Mouse (Mus musculus) midbrain, postnatal 0 days (tissue): ENCODE results near the gene Dlgap1. TPM values are rescaled to one million over a fixed set of nuclear protein-coding genes. Genes with fewer than 3 reads are reported as not detected.

Experiments
- ATAC-seq: fragments of 200-750 bp; cut with Nextera tagmentation; 2 replicates; pipeline ENCODE4 v1.8.0; 2017; ENCODE audit warnings: moderate number of reproducible peaks, mild to moderate bottlenecking, moderate TSS enrichment, moderate library complexity; ENCODE audit not compliant: low FRiP score
- DNase-seq: peaks from one replicate; pipeline ENCODE4 v3.0.0-alpha.2; 2015; ENCODE audit warnings: low spot score
- H3K27ac ChIP-seq: fragments of 300-500 bp; sonication (generic); 2 replicates; pipeline ENCODE4 v1.5.1; 2014; ENCODE audit warnings: low read depth, mild to moderate bottlenecking, low read length, mixed read lengths
- H3K27me3 ChIP-seq: fragments of 300-500 bp; sonication (generic); 2 replicates; pipeline ENCODE4 v1.6.1; 2014; ENCODE audit warnings: low read length, control low read depth, mixed read lengths; ENCODE audit not compliant: insufficient read depth
- H3K36me3 ChIP-seq: fragments of 300-500 bp; sonication (generic); 2 replicates; pipeline ENCODE4 v1.6.1; 2014; ENCODE audit warnings: low read length, control low read depth, mixed read lengths; ENCODE audit not compliant: insufficient read depth
- H3K4me1 ChIP-seq: fragments of 300-500 bp; sonication (generic); 2 replicates; pipeline ENCODE4 v1.6.1; 2014; ENCODE audit warnings: mild to moderate bottlenecking, control low read depth, antibody characterized with exemption, low read length, mixed read lengths; ENCODE audit not compliant: insufficient read depth
- H3K4me2 ChIP-seq: fragments of 300-500 bp; sonication (generic); 2 replicates; pipeline ENCODE4 v1.6.1; 2014; ENCODE audit warnings: low read depth, mild to moderate bottlenecking, low read length, mixed read lengths; ENCODE audit not compliant: poor library complexity, severe bottlenecking
- H3K4me3 ChIP-seq: fragments of 300-500 bp; sonication (generic); 2 replicates; pipeline ENCODE4 v1.5.1; 2014; ENCODE audit warnings: low read depth, mild to moderate bottlenecking, low read length, moderate library complexity
- H3K9ac ChIP-seq: fragments of 300-500 bp; sonication (generic); replicated peaks from 2 replicates; pipeline ENCODE4 v1.6.1; 2014; ENCODE audit warnings: mild to moderate bottlenecking, low read length, moderate library complexity, mixed read lengths; ENCODE audit not compliant: poor library complexity, severe bottlenecking
- H3K9me3 ChIP-seq: fragments of 300-500 bp; sonication (generic); 2 replicates; pipeline ENCODE4 v1.6.1; 2016; ENCODE audit warnings: low read length, control low read depth
- CTCF ChIP-seq: IDR thresholded peaks from 2 replicates; pipeline ENCODE4 v1.5.1; 2016; ENCODE audit warnings: antibody characterized with exemption, mild to moderate bottlenecking
- WGBS: fragments of 180-500 bp; shearing (Covaris S2); extraction: QIAGEN DNeasy Blood & Tissue Kit; methylation state at CpG from one replicate; pipeline ENCODE4 v1.1.7; 2014; 5-methylcytosine and 5-hydroxymethylcytosine counted together
- polyA plus RNA-seq: library from polyadenylated mRNA; unstranded; fragments of >200 nt; fragmentation: Nextera tagmentation; extraction: Ambion mirVana; gene quantifications from 2 replicates; pipeline ENCODE4 v1.2.1, GENCODE M21; 2015
- total RNA-seq: library from RNA; depleted of rRNA; stranded (reverse); fragments of >200 nt; gene quantifications from 2 replicates; pipeline ENCODE4 v1.2.3, GENCODE M21; 2014

Gene Dlgap1
- total and polyA plus RNA-seq, 2 experiments from 2014 or later = 34.9 to 84.8 TPM

DNA sequence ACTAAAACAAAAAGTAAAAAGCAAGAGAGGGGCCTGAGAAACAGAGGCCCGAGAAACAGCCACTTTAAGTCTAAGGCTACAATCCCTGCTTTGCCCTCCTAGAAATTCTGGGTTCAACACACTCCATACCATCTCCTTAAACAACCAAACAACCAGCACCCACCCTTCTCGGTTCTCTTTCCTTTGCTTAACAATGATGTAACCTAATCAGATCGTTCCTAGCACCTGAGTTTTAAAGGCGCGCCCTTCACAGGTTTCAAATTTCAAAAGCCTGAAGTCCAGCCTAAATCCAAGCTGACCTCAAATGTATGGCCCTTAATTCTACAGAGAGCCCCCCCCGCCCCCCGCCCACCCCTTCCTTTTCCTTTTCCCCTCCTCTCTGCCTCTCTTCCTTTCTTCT, 810.9 kb downstream of the Dlgap1 start:
- Histone ChIP-seq H3K9me3 (no peaks in the 10 kb centered on the region), H3K4me3 (no peak overlapping the region), H3K27ac (no peak overlapping the region), H3K36me3 (no peaks in the 10 kb centered on the region), H3K4me1 (no peaks in the 10 kb centered on the region), H3K27me3 (no peaks in the 10 kb centered on the region), H3K4me2 (no peak overlapping the region), H3K9ac (no peak overlapping the region)
- no peak for TF ChIP-seq CTCF
- ATAC-seq = no peak
- no peak for DNase-seq
- WGBS = 46% methylated on average over 7 of the region's 7 CpGs

DNA sequence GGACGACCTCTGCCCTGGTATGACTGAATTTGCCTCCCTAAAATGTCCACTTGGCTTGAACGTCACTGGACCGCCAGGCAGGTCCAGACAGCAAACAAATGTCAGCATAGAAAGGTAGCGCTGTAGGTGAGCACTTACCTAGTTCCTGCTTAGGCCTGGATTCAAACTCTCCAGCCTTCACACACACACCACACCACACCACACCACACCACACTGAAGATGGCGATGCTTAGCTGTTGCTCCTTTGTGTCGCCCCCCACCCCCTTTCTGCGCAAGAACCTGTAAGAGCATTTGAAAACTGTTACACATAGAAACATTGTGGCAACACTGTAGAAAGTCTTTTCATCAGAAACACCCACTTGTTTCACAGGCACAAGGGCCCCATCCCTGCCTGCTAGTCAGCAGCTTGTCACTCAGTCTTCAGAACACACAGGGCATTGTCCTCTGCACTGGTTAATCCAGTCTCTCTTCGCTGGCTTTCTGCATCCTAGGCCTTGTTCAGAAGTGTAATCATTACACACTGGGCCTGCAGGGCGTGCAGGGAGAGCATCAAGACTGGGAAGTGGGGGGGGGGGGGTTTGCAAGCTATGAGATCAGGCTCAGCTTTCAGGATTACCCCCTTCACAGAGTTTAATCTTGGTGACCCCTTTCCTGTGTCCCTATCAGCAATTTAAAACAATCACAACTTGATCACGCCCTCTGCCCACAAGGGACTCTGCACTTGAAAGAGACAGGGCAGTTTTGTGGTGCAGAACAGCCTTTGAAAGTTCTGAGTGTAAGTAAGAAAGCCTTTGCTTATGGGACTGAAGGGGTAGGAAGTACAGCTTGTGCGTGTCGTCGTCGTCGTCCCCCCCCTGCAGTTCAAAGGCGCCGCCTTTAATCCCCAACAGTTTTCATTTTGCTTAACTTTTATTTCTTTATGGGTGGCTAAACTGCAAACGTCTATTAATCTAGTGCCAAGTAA, 812.1 kb downstream of the Dlgap1 start:
- DNase-seq = no peak
- Histone ChIP-seq H3K4me3 (no peak overlapping the region), H3K27ac (0 out of 2 replicates have a peak overlapping the region, but pooled peaks have one; percentile 6), H3K27me3 (no peaks in the 10 kb centered on the region), H3K36me3 (no peaks in the 10 kb centered on the region), H3K9me3 (no peaks in the 10 kb centered on the region), H3K9ac (no peak overlapping the region), H3K4me2 (no peak overlapping the region), H3K4me1 (no peaks in the 10 kb centered on the region)
- peak; percentile 62; the same call in 1 of the 2 replicates for ATAC-seq
- 29% methylated on average over 18 of the region's 18 CpGs for WGBS
- TF ChIP-seq CTCF = no peak

DNA sequence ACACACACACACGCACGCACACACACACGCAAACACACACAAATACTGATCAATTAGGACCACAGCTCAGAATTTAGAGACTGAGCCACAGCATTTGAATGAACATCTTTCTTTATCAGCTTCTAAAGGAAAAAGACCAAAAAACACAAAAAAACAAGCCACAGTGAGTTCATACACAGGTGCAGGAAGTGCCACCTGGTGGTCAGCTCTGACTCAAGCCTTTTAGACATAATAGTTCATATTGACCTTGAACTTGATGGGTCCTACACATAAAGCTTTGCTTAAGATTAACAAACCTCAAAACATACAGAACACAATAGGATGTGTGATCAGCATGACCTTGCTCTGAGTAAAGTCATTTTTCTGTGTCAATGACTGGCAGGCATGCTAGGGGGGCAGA, 814.4 kb downstream of the Dlgap1 start:
- H3K4me3 ChIP-seq = no peak overlapping the region
- no peak for ATAC-seq
- H3K4me2 ChIP-seq = no peak overlapping the region
- H3K36me3 ChIP-seq = no peaks in the 10 kb centered on the region
- H3K27ac ChIP-seq = no peak overlapping the region
- 89% methylated on average over 3 of the region's 3 CpGs for WGBS
- no peaks in the 10 kb centered on the region for H3K9me3 ChIP-seq
- no peak overlapping the region for H3K9ac ChIP-seq
- no peak for DNase-seq
- TF ChIP-seq CTCF = peak; percentile 45
- no peaks in the 10 kb centered on the region for H3K27me3 ChIP-seq
- no peaks in the 10 kb centered on the region for H3K4me1 ChIP-seq

DNA sequence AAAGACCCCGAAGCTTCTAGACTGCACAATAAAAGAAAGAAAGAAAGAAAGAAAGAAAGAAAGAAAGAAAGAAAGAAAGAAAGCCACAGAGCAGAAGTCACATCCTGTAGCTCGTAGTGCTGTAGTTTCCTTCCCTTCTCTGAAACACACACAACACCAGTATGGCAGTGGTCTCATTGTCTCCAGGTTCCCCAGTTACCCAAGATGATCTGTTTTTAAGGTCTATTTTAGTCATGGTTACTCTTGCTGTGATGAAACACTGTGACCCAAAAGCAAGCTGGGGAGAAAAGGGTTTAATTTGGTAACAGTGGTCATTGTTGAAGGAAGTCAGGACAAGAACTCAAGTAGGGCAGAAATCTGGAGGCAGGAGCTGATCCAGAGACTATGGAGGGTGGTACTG, 818.5 kb downstream of the Dlgap1 start:
- ATAC-seq (no peak), DNase-seq (no peak)
- H3K9me3 ChIP-seq = no peaks in the 10 kb centered on the region
- no peak for TF ChIP-seq CTCF
- H3K36me3 ChIP-seq = 0 out of 2 replicates have a peak, but pooled peaks cover 2% of the 10 kb centered on the region
- no peak overlapping the region for H3K4me3 ChIP-seq
- no peak overlapping the region for H3K4me2 ChIP-seq
- H3K4me1 ChIP-seq = no peaks in the 10 kb centered on the region
- H3K27me3 ChIP-seq = no peaks in the 10 kb centered on the region
- no peak overlapping the region for H3K27ac ChIP-seq
- no peak overlapping the region for H3K9ac ChIP-seq
- 77% methylated on average over 2 of the region's 2 CpGs for WGBS

DNA sequence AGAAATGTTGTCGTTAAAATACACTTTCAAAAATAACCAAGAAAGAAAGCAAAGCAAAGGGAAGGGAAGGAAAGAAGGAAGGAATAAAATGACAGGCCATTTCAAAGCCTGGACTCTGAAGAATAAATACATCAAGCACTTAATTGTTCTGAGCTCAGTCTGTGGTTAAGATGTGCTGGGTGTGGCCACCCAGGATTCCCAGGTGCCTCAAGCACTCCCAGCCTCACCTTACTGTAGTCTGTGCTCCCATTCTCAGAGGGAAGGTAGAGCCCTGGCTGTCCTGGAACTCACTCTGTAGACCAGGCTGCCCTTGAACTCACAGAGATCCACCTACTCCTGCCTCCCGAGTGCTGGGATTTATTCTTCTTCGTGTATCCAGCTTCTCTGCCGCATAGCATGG, 821.9 kb downstream of the Dlgap1 start:
- Histone ChIP-seq H3K36me3 (0 out of 2 replicates have a peak, but pooled peaks cover 2% of the 10 kb centered on the region), H3K4me3 (no peak overlapping the region), H3K9ac (no peak overlapping the region), H3K9me3 (no peaks in the 10 kb centered on the region), H3K27me3 (no peaks in the 10 kb centered on the region), H3K4me2 (no peak overlapping the region), H3K4me1 (no peaks in the 10 kb centered on the region), H3K27ac (no peak overlapping the region)
- no peak for TF ChIP-seq CTCF
- WGBS = 95% methylated on average over 4 of the region's 4 CpGs
- ATAC-seq = no peak
- DNase-seq = no peak

DNA sequence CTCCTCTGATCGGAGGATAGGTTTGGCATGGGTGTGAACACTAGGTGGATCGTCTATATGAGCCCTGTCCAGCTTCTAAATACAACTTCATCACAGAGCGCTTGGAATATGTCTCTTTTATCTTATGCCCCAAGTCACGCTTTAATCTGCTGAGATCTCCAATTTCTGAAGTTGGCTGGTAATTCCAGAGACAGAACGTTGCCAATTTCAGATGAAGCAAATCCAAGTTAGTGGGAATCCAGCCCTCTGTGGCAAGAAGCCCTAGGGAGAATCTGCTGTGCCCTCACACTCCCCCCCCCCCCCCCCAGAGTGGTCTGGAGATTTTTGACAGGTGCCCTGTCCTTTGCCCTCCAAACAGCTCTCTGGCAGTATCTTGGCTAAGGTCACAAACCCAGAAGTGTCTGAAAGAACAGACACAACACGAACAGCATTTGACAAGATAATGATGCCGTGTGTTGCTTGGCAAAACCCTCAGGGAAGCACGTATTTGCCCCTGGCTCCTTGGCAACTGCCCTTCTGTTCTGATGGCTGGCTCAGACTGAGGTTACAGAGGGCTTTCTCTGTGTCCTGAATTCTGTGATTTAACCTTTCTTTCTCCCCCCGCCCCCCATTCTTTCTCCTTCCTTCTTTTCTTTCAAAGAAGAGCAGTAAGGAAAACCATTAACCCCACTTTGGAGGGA, 822.9 kb downstream of the Dlgap1 start:
- H3K4me1 ChIP-seq = no peaks in the 10 kb centered on the region
- DNase-seq = peak; percentile 17
- H3K9ac ChIP-seq = no peak overlapping the region
- no peak for ATAC-seq
- no peak overlapping the region for H3K4me2 ChIP-seq
- no peak overlapping the region for H3K27ac ChIP-seq
- 0 out of 2 replicates have a peak, but pooled peaks cover 2% of the 10 kb centered on the region for H3K36me3 ChIP-seq
- TF ChIP-seq CTCF = no peak
- H3K9me3 ChIP-seq = no peaks in the 10 kb centered on the region
- H3K4me3 ChIP-seq = no peak overlapping the region
- no peaks in the 10 kb centered on the region for H3K27me3 ChIP-seq
- WGBS = 65% methylated on average over 9 of the region's 9 CpGs
